Mouse (Mus musculus): ENCODE results near the gene Nav2. TPM values are rescaled to one million over a fixed set of nuclear protein-coding genes. Genes with fewer than 3 reads are reported as not detected.

The Nav2 gene
- polyA plus RNA-seq, 1 experiment = 48.9 TPM

DNA sequence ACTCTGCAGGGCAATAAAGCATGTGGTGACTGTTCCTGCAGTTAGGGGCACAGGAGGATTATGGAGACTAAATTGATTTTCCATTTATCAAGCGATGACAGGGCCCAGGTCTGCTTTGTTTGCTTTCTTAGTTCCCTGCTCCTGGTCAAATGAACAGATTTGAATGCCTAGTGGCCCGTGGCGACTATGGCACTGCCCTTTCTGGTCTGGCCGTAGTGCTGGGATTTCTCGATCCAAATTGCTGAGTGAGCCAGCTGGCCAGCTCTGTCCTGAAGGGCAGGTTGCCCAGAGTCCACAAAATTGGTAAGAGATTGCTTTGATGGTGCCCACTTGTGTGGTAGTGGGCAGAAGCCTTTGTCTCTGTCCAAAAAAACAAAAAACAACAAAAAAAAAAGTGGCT, 21.9 kb downstream of the Nav2 start:
- DNase-seq (ENCODE audit: extremely low spot score in 1 of 2, low spot score in 1 of 2) = peak; percentile 20 to 53

DNA sequence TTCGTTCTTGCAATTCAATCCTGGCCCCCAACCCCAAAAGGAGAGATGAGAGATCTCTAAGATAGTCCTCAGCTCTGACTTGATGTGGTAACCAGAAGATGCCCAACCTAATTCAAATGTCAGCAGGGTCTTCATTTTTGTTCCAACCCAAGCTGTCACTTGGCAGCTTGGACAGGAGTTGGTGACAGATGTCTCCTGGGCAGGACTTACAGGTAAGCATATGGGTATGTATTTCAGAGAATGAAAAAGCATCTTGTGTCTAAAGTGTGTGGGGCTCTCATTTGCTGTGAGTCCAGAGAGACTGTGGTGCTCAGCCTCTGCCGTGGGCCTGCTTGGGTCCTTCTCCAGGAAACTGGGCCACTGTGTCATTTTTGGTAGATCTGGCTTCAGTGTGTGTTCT, 23.6 kb downstream of the Nav2 start:
- no peak for DNase-seq (ENCODE audit: extremely low spot score in 1 of 2, low spot score in 1 of 2)

DNA sequence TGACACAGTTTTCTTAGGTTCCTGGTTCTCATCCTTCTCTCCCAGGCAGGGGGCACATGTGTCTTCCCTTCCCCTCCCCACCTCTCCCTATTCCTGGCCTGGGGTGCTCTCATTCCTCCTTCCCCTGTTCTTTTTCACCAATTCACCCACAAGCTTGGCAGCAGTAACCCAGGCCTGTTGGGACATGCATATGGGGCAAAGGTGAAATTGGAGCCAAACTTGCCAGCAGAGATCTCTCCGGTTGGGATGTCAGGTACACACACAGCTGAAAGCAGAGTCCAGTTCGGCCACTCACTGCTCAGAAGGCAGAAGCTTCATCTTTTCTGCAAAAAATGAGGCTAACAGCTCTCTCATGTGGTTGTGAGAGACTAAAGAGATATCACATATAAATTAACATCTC, 26.3 kb downstream of the Nav2 start:
- no peak for DNase-seq (ENCODE audit: extremely low spot score in 1 of 2, low spot score in 1 of 2)

DNA sequence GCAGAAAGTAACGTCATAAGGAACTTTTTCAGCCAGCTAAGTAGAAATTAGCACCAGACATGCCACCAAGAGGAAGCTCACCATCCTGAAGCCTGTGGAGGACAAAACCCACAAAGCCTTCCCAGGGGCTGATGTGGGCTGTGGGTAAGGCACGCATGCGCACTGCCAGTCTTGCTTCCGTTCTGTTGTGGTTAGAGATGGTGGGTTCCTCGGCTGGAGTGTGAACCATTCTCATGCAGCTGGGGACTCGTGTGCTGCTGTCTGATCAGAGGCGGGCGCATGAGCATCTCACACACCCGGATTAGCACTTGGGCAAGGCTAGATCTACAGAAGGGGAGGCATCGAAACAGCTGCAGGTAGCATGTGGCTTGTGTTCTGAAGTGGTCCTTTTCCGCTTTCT, 29.0 kb downstream of the Nav2 start:
- no peak for DNase-seq (ENCODE audit: extremely low spot score in 1 of 2, low spot score in 1 of 2)

DNA sequence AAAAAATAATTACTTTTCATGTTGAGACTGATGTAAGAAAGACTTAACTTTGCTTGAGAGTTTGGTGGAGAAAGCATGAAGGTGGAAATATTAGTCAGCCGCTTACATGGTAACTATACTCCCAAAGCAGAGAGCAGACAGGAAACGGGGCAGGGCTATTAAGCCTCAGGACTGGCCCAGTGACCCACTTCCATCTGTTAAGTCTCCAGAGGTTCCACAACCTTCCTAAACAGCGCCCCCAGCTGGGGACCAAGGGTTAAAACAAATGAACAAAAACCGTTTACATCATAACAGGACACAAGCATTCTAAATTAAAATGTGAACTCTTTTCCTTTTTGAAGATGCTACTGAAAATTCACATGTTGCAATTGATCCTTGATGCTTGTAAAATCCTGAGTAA, 29.7 kb downstream of the Nav2 start:
- peak in 1 of 2 experiments; percentile 32 for DNase-seq (ENCODE audit: extremely low spot score in 1 of 2, low spot score in 1 of 2)

DNA sequence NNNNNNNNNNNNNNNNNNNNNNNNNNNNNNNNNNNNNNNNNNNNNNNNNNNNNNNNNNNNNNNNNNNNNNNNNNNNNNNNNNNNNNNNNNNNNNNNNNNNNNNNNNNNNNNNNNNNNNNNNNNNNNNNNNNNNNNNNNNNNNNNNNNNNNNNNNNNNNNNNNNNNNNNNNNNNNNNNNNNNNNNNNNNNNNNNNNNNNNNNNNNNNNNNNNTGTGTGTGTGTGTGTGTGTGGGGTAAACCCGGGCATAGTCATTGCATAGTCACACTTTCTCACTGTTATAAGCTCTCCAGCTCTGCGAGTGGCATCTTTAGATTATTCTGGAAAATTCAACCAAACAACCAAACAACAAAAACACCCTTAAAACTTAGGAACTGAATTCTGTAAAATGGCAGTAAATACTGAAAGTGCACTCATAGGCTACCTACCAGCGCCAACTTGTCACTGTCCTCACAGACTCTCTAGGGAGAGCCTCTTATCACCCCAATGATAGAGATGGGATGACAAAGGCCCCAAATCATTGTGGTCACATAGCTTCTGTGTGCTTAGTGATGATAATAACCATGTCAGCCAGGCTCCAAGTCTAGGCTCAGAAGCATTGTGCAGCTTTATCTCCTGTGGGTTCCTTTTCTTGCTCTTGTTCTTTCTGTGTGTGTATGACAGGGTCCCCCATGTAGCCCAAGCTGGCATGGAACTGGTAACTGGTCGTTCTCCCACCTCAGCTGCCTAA, 40.0 kb downstream of the Nav2 start:
- DNase-seq (ENCODE audit: extremely low spot score in 1 of 2, low spot score in 1 of 2) = no peak

DNA sequence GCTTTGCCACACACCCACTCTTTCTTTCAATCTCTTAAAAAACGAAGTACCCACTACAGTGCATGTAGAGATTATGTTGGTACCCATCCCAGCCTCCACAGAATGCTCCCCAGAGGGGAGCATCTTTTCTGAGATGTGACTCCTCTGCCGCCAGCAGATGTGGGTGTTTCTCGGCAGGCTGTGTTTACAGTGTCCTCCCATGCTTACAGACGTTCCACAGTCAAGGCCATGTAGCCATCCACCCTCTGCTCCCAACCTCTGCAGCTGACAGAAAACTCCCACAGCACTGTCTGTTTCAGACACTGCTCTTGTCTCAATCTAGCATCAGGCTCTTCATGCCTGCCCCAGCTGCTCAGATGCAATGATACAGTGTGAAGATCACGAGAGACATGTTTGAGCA, 46.0 kb downstream of the Nav2 start:
- DNase-seq (ENCODE audit: extremely low spot score in 1 of 2, low spot score in 1 of 2) = peak in 1 of 2 experiments; percentile 47

DNA sequence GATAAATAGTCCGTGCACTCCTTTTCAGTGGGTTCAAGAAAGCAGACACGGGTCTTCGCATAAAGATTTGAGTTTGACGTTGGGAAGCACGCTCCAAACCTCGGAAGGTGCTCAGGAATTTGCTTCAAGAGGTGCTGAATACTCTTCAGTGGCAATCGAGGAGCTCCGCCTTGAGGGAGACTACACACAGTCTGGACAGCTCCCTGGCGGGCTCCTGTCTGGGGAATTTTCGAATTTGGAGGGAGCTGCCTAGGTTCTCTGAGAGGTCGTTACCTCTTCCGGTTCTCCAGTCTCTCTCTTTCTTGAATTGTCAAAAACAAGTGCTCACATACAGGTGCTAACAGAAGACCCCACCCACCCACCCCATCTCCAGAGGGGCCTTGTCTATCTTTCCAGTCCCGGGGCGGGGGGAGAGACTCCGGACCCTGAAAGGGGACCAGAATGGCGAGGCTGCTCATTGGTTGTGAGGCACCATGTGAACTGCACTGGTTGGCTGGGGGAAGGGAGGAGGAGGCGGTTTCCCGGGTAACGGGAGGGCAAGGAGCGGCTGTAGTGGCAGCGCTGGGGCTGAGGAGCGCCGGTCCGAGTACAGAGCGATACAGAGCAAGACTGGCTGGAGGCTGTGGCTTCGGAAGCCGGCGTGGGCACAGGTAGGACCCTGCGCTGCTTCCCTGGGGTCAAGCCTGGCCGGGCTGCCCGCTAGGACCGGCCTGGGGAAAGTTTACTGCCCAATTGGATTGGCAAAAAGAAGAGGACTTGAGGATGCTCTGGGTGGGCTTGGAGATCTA, 50.2 kb downstream of the Nav2 start:
- peak; percentile 84 to 89 for DNase-seq (ENCODE audit: extremely low spot score in 1 of 2, low spot score in 1 of 2)

DNA sequence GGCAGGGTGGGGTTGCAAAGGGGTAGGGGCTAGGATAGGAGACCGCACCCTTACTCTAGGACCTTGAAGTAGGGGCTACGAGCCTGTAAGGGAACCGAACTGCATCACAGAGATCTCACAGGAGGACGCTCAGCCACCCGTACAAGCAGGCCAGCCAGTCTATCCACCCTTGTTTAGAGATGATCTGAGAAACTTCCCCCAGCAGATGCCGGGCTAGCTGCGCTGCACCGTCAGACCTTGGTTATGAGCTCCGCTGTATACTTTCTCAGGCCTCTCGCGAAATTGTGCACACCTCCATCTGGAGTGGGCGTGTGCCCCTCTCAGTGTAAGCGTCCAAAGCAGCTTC, 50.8 kb downstream of the Nav2 start:
- DNase-seq (ENCODE audit: extremely low spot score in 1 of 2, low spot score in 1 of 2) = no peak

DNA sequence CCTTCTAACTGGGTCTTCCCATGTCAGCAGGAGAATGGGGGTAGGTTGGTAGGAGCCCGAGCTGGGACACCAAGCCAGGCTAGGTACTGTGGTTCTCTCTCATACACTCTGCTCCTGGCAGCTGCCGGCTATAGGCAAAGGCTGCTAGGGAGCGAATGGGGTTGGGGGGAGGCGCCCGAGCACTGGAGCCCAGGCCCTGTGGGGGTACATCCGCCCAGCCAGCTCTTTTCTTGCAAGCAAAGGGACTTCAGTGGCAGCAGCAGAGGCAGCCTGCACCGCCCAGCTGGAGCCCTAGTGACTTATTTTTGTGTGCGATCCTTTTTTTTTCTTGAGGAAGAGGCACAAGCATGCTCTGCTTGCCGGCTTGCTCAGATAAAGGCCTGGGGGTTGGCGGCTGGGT, 51.6 kb downstream of the Nav2 start:
- no peak for DNase-seq (ENCODE audit: extremely low spot score in 1 of 2, low spot score in 1 of 2)

DNA sequence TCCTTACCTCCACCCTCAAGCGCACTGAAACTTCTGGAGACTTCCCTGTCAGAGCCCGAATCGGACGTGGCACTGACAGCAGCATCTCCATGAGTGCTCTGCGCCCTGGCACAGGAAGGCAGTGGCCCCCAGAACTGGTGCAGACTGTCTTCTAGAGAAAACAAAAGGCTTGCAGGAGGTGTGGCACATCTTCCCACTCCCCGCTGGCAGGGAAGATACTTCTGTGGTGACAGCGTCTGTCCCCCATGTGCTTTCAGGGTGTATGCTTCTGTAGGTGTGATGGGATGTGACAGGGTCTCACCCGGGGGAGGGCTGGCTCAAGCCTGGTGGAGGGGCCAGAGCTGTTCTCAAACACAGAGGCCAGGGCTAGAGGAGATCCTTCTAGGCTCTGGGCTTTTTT, 53.0 kb downstream of the Nav2 start:
- no peak for DNase-seq (ENCODE audit: extremely low spot score in 1 of 2, low spot score in 1 of 2)

DNA sequence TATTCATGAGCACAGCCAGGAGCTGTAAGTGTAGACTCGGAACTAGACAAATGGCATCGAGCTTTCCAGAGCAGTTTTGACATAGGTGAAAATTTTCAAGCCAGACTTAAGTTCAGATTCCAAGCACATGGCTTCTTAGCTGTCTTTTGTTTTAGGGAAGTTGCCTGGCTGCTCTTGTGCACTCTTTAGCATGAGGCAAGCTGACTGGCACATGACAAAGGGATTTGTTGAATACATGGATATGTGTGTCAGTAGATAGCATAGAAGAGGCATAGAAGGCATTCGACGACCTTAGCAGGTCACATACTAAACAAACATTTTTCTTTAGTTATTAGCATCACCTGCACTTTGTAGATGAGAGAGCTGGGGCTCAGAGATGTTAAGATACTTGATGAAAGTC, 53.4 kb downstream of the Nav2 start:
- DNase-seq (ENCODE audit: extremely low spot score in 1 of 2, low spot score in 1 of 2) = no peak

DNA sequence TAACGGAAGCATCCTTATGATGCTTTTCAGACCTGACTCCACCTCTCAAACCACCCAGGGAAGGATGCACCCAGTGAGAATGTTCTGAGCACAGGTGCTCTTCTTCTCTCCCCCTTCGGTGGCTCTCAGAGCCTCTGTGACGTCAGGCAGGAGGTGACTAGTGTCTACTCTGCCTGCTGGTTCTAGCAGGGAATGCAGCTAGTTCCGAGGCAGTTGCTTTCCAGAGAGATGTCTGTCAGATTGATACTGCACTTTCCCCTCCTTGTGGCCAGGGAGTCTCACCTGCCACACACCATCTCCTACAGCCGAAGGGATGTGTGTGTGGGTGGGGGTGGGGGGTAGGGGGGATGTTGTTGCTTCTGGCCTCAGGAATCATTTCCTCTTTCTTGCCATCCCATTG, 54.6 kb downstream of the Nav2 start:
- DNase-seq (ENCODE audit: extremely low spot score in 1 of 2, low spot score in 1 of 2) = no peak

DNA sequence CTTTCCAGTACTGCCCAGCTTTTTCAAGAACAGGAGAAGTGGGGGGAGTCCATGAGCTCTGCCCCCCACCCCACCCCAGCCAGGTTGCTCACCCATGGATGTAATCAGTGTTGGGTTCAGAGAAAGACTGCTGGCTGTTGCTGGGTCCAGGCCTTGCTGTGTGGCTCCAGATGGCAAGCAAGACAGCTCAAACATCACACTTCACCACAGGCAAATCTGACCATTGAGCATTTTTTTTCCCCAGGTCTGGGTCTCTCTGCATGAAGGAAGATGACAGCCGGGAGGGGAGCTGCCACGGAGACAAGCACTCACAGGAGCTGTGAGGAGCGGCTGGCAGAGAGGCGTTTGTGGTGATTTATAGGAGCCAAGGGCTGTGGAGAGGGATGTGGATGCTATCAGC, 55.0 kb downstream of the Nav2 start:
- DNase-seq (ENCODE audit: extremely low spot score in 1 of 2, low spot score in 1 of 2) = no peak

DNA sequence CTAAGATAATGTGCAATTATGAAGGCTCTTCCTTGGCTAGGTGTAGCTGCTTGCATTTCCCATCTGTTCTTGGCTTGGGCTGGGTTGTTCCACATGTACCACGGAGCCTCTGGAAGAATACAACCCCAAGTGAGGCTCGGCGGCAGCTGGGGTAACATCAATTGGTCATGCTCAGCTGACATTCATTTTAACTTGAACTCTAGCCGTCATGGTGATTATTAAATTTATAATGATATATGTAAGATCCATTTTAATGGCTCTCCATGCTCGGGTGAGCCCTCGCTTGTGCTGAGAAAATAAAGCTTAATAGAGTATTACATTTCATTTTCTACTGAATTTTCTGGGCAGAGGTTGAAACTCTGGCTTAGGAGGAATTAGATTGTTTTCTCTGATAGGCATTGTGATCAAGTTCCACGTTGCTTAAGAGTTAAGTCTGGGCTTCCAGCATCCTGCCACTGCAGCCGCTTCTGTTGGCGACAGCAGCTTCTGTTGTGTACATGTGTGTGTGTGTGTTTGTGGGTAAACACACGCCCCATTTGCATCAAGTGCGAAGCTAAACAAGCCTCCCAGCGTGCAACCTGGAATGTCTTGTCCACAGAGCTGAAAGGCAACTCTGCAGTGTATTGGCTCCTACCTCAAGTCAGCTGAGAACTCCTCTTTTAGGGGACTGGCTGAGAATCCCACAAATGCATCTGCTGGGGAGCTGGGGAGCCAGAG, 57.4 kb downstream of the Nav2 start:
- DNase-seq (ENCODE audit: extremely low spot score in 1 of 2, low spot score in 1 of 2) = no peak

DNA sequence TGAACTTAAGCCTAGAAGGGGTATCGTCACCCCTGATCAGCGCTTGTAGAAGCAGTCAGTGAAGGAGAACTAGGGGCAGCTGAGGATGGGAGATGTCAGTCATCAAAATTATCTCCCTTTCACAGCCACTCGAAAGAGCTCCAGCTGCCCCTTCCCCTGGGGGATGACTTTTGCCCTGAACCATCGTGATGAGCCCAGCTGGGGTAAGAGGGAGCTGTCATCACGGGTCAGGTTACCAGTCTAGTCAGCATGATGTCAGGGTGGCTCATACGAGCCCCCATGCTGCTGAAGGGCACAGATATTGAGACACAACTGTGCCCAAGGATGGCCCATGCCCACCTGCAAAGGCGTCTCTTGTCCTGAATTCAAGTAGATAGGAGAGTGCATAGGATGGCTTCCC, 72.5 kb downstream of the Nav2 start:
- no peak for DNase-seq (ENCODE audit: extremely low spot score in 1 of 2, low spot score in 1 of 2)

DNA sequence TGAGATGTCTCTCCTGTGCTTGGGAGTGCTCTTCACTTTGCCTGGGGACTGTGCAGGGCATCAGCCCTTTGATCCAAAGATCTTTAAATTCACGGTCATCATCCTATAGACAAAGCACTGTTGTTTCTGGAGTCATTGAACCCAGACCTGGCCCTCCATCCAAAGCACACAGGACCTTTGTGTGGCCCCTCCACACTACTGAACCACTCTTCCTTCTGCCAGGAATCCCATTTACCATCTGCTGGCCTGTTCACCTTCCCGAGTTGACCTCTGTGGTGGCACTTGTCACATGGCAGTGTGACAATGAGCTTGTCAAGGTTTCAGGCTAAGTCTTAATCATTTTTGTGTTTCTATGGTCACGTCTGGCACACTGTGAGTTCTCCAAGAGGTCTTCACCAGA, 73.3 kb downstream of the Nav2 start:
- no peak for DNase-seq (ENCODE audit: extremely low spot score in 1 of 2, low spot score in 1 of 2)

DNA sequence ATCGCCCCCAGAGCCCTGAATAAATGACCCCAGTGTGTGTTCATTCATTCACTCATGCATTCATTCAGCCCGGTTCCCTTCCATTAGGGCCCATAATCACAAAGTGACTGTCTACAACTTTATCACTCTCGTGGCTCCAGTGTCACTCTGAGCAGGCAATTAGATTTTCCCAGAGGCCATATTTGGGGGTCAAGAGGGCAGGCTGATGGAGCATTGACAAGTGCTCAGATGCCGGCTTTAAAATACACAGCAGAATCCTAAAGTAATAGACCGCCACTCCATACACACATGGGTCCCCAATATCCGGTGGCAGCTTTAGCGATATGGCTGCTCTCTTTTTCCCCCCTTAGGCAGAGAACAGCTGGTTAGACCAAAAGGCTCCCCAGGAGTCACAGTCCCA, 74.1 kb downstream of the Nav2 start:
- DNase-seq (ENCODE audit: extremely low spot score in 1 of 2, low spot score in 1 of 2) = no peak

DNA sequence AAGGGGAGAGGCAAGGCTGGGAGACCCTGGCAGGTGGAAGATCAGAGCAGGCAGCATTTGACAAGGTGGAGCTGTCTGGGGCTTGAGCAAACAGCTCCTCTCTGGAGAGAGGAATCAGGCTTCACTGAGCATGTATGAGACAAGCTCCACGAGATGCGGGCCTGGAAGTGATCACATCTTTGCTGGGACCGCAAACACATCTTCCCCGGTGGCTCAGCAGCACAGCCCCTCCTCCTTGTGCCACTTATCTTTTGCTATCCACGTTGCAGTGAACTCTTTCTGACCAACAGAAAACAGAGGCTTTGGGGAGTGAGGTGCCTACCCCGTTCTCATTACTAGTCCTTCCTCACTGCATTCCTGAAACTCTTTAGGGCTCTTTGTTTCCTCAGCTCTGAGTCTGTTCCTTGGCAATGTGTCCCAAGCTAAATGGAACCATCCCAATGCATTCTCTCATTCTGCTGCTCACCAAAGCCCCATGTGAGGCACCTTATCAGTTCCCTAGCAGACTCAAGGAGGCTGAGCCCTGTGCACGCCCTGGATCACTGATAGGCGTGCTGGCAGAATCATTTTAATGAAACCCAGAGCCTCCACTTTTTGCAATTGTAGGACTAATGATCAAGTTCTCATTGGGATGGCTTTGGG, 83.5 kb downstream of the Nav2 start:
- no peak for DNase-seq (ENCODE audit: extremely low spot score in 1 of 2, low spot score in 1 of 2)

DNA sequence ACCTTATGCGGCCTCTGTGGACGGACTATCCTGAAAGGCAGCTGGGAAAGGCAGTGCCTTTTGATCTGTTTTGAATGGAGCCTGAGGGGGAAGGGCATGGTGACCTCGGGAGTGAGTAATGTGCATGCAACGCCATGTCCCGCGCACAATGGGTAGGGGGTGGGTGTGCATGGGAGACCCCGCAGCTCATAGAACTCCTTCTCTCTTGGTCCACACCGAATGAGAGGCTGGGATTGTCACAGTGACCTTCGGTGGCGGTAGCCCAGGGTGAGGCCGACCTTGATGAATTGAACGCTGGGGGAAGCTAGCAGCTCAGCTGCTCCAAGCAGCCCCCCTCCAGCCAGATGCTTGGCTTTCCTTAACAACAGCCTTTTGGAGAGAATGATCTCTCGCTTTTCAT, 86.7 kb downstream of the Nav2 start:
- DNase-seq (ENCODE audit: extremely low spot score in 1 of 2, low spot score in 1 of 2) = no peak

DNA sequence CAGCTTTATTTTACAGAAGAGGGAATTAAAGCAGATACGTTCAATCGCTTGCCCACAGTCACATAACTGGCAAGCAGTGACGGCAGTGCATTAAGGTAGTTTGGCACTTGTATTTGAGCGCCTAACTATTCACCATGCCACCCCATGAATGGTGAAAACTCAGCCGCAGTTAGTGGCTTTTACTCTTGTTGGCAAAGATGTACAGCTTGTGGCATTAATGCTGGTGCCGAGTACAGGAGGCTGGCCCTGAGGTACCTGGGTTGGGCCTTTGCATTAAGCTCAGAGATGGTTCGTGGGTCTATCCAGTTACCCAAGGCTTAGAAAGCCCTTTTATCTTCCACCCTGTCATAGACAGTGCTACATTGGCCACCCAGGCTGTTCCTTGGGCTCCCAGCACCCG, 87.2 kb downstream of the Nav2 start:
- no peak for DNase-seq (ENCODE audit: extremely low spot score in 1 of 2, low spot score in 1 of 2)

Measured in frontal cortex, adult 2 months (tissue).